Mouse (Mus musculus): ENCODE results near the gene Hnrnpu.
A peak's percentile ranks its signal among the peaks of the same experiment; 100 is the strongest.
"Not testable (repeated sequence)": the region's sequence is repeated elsewhere in the genome, so short reads cannot be mapped to it uniquely, and the experiment has no call there.

Hnrnpu gene

DNA sequence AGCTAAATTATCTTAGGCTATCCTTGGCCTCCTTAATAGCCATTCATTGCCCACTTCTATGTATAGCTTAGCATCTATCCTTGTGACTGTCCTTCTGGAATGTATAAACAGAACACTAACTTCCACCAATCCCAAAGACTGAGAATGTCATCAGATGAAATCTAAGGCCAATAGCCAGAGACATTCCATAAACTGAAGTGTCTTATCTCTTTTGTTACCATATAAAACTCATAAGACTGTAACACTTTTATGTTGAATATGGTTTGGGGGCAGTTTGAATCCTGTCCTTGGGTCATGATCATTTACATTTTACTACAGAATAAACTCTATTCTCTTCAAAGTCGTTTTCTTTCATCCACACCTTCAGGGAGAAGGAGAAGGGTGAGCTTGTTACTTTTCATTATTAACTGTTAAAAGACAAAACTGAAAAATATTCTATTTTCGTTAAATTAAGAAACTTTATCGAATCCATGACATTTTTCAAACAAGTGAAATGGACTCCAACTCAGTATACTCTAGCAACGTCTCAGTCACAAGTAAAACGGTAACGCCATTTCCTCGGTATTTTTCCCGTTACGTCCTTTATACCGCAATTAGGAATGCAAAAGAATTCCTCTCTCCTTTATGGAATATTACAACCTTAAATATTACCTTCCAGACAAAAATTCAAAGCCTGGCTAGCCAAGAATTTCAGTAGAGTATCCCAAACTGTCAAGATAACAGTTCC is 20.2 kb downstream of the Hnrnpu start:
- DNase-seq (ENCODE audit: extremely low read depth, insufficient read length, low spot score) = no peak

DNA sequence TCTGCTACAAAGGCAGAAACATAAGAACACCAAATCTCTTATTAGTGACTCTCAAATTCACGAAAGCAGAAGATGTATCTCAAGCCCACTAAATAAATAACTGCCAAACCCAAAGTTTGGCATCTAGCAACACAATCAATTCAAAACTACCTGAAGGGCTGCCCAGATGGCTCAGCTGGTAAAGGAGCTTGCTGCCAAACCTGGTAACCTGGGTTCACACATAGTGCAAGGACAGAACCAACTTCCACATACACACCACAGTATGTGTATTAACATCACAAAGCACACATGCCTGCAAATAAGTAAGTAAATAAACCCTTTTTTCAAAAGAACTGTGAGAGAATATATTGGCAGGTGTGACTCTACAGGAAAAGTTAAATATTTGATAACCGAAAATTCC is 23.4 kb downstream of the Hnrnpu start:
- DNase-seq (ENCODE audit: extremely low read depth, insufficient read length, low spot score) = no peak

DNA sequence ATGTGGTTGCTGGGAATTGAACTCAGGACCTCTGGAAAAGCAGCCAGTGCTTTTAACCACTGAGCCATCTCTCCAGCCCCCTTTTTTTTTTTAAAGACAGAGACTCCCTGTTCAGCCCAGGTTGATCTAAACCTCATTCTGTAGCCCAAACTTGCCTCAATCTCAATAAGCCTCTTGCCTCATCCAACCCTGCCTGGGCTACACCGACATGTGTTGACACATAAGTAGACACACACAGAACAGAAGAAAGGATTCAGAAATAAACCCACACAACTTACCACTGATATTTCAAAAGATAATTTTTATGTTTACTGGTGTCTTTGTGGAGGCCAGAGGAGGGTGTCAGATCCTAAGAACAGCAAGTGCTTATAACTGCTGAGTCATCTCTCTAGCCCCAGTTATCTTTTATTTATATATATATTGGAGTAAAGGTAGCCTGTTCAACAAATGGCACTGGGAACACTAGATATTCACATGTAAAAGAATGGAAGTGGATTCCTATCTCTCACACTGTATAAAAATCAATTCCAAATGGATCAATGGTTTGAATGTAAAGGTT is 24.5 kb downstream of the Hnrnpu start:
- DNase-seq (ENCODE audit: extremely low read depth, insufficient read length, low spot score) = no peak

DNA sequence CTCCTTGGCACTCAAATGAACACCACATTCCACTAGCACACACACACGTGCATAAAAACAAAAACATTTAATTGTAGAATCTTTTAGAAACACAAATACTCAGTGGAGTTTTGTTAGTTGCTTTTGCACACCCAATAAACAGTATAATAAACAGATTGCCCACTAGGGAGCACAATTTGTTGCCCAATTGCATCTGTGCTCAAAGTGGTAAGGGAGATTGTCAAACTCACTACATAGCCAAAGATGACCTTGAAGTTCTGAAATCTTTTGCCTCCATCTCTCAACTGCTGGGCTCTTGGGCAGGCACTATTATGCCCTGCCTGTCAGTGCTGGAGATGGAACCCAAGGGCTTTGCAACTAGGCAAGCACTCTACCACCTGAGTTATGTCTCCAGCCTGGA is 27.5 kb downstream of the Hnrnpu start:
- DNase-seq (ENCODE audit: extremely low read depth, insufficient read length, low spot score) = no peak

DNA sequence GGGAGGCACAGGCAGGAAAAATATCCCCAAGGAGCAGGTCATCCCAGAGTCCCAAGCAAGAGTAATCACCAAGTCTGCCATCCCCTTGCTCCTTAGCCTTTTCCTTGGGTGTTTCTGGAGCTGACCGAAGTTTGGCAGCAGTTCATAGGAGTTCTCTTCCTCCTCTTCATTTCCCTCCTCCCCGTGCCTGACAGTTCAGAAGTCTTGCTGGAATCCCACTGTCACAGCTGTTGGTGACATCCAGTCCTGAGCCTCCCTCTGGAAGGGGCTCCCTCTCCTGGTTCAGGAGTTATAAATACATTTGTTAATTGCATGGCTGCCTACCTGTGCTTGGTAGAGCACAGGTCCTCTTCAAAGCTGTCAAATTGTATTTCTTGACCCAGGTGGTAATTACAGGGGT is 28.1 kb downstream of the Hnrnpu start:
- DNase-seq (ENCODE audit: extremely low read depth, insufficient read length, low spot score) = no peak

DNA sequence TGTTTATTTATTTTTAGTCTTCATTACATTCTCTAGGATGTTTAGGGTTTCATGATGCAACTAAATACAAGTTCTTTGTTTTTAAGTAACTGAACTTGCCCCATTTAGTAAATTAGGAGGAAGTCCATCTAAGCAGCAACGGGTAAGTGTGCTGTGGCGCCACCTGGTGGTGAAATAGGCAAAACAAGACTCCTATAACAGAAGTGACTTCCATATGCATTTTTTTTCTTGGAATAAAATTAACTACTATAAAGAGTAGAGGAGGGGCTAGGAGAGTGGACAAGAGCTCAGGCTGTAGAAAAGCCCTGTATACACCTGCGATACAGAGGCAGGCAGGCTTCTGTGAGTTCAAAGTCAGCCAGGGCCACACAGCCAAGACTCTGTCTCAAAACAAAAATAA is 34.2 kb downstream of the Hnrnpu start:
- peak; percentile 50 for DNase-seq (ENCODE audit: extremely low read depth, insufficient read length, low spot score)

DNA sequence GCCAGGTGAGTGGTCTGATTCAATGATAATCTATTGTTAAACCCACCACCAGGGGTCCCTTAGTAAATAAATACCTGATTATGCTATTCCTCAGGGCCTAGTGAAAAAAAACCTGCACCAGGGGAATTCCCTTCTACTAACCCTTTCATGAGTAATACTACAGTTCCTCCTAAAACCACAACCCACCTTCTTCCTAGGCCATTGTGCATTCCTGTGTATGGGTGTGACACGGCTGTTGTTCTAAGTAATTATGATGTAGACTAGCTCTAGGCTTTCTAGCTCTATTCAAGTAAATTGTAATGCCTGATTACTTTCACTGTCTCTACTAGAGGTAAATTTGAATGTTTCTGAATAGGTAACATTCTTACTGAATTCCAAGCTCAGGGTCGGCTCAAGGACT is 36.3 kb downstream of the Hnrnpu start:
- not testable (repeated sequence) for DNase-seq (ENCODE audit: extremely low read depth, insufficient read length, low spot score)

DNA sequence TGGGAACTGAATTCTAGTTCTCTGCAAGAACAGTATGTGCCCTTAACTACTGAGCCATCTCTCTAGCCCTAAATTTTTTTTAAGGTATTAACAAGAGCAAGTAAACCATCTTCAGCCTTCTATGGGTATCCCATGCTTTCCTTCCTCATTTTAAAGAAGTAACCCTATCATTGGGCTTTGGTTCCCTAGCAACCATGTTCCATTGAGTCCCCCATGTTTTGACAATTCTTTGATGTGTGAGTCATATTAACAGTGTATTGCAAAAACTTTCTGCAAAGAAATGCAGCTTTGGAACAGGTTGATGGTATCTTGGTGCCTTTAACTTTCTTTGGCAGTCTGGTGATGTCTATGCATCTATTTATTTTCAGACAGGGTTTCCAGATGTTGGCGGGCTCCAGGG is 43.5 kb downstream of the Hnrnpu start:
- DNase-seq (ENCODE audit: extremely low read depth, insufficient read length, low spot score) = no peak

DNA sequence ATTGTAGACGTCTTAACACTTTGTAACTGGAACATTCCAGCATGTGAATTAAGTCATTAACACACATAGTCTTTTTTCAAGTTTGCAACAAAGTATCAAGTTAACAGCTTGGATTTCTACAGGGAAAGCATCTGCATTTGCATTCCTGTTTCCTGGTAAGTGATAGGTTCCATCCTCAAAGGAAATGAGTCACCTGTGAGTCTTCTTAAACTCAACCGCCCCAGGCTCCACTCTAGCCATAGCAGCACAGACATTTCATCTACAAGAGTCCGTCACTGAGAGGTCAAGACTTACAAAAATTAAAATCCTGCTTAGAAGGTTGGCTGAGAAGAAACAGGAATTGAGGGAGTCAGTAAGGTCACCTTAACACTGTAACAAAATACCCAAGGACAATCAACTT is 45.9 kb downstream of the Hnrnpu start:
- DNase-seq (ENCODE audit: extremely low read depth, insufficient read length, low spot score) = no peak

DNA sequence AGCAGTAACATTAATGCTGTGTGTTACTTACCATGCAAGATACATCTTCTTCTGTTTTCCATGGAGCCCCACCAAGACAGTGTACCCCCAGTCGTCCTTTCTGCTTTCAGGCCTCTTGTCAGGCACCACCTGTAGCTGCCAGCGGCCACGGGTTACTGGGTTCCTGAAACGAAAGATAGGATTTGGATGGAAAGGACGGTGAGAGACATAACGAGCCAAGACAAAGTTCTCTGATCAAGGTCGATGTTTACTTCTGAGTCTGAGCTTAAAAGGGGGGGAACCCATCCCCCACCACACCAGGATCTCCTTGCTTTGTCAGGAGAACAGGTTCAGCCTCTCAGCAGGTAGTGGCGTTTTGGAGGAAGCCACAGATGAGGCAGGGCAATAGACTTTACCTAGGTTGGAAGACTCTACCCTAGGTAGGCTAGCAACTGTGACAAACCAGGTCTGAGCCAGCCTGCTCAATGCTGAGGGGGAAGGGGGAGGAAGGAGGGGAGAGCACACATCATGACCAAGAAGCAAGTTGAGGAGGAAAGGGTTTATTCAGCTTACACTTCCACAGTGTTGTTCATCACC is 49.9 kb downstream of the Hnrnpu start:
- no peak for DNase-seq (ENCODE audit: extremely low read depth, insufficient read length, low spot score)

DNA sequence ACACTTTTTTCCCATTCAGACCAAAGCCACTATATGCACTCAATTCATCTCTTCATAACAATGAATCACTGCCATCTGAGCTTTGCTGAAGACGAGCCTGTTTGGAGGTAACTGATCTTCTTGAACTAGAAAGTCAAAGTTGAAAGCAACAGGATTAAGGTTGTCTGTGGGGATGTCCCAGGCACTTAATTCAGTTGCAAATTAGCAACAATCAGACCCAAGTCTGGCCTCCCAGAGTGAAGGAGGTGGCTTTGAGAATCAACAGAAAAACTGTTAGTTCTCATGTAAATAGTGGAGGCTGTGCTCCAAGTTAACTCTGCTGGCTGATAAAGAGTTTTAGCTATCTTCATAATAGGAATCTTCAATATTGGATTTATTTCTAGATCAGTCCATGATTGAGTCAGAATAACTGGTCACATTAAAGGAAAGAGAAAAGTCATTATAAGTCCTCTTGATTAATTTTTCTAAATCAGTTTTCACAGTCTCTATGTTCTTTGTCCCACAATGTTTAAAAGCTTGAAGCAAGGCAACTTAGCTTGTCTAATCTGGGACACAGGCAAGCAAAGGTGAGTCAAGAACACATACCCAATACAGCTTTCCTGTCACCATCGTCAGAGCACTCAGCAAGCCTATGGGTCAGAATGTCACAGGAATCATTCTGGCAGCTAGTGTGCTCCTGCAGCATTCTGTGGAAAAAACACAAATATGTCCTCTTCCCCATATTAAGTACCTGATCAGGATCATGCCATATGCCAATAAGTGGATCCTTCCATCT is 53.5 kb downstream of the Hnrnpu start:
- no peak for DNase-seq (ENCODE audit: extremely low read depth, insufficient read length, low spot score)

DNA sequence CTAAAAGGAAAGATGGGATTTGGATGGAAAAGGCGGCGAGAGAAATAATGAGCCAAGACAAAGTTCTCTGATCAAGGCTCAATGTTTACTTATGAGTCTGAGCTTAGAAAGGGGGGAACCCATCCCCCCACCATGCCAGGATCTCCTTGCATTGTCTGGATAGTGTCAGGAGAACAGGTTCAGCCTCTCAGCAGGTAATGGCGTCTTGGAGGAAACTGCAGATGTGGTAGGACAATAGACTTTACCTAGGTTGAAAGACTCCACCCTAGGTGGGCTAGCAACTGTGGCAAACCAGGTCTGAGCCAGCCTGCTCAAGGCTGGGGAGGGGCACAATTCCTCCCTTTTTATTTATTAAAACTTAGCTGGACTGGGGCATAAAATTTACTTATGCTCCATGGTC is 54.3 kb downstream of the Hnrnpu start:
- not testable (repeated sequence) for DNase-seq (ENCODE audit: extremely low read depth, insufficient read length, low spot score)

DNA sequence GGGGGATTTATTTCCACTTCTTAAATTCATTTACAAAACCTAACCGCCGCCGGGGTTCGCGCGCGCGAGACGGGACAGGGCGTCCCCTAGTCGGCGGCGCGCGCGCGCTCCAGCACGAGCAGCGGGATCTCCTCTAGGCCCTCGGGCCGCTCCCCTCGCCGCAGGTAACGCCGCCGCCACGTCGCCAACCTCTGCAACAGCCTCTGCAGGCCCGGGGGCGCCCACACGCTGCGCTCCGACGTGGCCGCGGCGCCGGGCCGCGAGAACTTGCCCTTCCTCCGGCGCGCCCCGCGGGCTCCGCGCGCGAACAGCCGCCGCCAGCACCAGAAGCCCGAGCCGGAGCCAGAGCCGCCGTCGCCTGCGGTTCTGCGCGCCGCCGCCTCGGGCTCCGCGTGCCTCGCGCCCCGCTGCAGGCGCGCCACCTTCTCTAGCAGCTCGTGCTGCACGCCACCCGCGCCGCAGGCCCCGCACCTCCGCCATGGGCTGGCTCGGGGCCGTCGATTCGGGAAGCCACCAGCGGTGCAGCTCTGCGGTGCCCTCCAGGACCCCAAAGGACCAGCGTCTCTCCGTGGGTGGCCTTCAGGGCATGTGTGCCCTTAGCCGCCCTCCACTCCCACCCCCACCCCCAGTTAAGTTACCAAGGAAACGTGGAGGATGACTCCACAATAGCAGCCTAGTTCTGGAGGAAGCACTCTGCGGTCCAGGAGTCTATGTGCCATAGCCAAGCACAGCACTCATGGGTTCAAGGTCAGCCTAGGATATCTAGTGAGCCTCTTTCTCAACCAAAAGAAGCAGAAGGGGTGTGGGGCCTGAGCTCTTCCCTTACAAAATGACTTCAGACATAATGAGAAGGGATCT is 61.3 kb downstream of the Hnrnpu start:
- no peak for DNase-seq (ENCODE audit: extremely low read depth, insufficient read length, low spot score)

DNA sequence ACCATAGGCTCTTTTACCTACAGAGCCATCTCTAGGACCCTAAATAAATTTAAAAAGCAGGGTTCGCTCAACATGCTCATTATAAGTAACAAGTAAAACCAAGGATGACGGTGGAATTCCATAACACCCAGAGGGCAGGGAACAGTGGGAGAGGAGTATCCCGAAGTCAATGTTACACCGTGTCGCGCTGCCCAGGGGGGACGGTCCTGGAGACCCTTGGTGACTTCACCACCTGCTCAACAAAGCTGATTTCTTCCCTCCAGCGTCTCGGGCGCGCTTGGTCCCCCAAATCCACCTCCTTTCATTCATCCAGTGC is 61.9 kb downstream of the Hnrnpu start:
- no peak for DNase-seq (ENCODE audit: extremely low read depth, insufficient read length, low spot score)

DNA sequence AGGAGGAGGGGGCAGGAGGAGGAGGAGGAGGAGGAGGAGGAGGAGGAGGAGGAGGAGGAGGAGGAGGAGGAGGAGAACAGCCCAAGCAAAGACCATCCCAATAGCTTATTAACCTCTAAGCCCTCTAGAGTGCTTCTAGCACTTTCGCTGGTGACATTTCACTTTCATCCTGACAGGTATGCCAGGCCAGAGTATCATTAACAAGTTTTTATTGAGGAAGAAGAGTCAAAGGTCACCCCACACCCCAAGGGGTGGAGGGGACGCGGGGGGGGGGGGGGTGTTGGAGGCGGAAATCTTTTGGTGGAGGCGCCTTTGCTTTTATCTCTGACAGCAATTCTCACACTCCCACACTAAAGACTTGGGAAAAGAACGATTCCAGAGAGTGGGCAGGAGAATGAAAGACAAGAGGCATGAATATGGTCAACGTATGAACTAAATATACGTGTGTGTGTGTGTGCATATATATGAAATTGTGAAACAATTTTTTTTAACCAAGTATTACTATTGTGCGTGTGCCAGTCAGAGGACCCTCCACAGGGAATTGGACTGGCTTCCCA is 62.3 kb downstream of the Hnrnpu start:
- no peak for DNase-seq (ENCODE audit: extremely low read depth, insufficient read length, low spot score)
